Mouse (Mus musculus) myocyte (in vitro differentiated cells): ENCODE data around the gene Cyp3a13. TPM values are rescaled to one million over a fixed set of nuclear protein-coding genes. Genes with fewer than 3 reads are reported as not detected.
"Not testable (repeated sequence)": the region's sequence is repeated elsewhere in the genome, so short reads cannot be mapped to it uniquely, and the experiment has no call there.

Source experiments
- H3K27me3 ChIP-seq: one replicate; pipeline ENCODE4 v1.6.1; 2011; ENCODE audit not compliant: control insufficient read depth, insufficient read depth, insufficient read length
- H3K36me3 ChIP-seq: one replicate; pipeline ENCODE4 v1.6.1; 2011; ENCODE audit not compliant: control insufficient read depth, insufficient read depth
- H3K4me2 ChIP-seq: one replicate; pipeline ENCODE4 v1.6.1; 2011; ENCODE audit warnings: low read depth, control low read depth
- H3K4me3 ChIP-seq: one replicate; pipeline ENCODE4 v1.5.1; 2011; ENCODE audit warnings: mild to moderate bottlenecking, control low read depth, moderate library complexity
- H3K79me2 ChIP-seq: one replicate; pipeline ENCODE4 v1.6.1; 2011; ENCODE audit not compliant: control insufficient read depth, insufficient read depth
- H3ac ChIP-seq: one replicate; pipeline ENCODE4 v1.6.1; 2011; ENCODE audit not compliant: control insufficient read depth, insufficient read length
- CEBPB ChIP-seq: IDR thresholded peaks from 2 replicates; pipeline ENCODE4 v1.6.1; 2011; ENCODE audit warnings: mild to moderate bottlenecking, moderate library complexity; ENCODE audit not compliant: poor library complexity, insufficient read depth, severe bottlenecking
- E2F4 ChIP-seq: IDR thresholded peaks from one replicate; pipeline ENCODE4 v1.6.1; 2011; ENCODE audit warnings: mild to moderate bottlenecking, control low read depth, moderate library complexity; ENCODE audit not compliant: insufficient read depth
- MAX ChIP-seq: IDR thresholded peaks from one replicate; pipeline ENCODE4 v1.6.1; 2011; ENCODE audit warnings: low read depth, mild to moderate bottlenecking, control low read depth
- MYOD1 ChIP-seq, 3 experiments: IDR thresholded peaks; one replicate each; pipeline ENCODE4 v1.6.1; 2011; ENCODE audit warnings: control low read depth in 2 of 3, low read depth in 2 of 3, mild to moderate bottlenecking in 2 of 3, moderate library complexity in 1 of 3; ENCODE audit not compliant: insufficient read length in 2 of 3, control insufficient read depth in 1 of 3
- MYOG ChIP-seq, 3 experiments: IDR thresholded peaks; one replicate each; pipeline ENCODE4 v1.6.1; 2011; ENCODE audit warnings: control low read depth in 2 of 3, low read depth in 2 of 3, mild to moderate bottlenecking in 2 of 3; ENCODE audit not compliant: insufficient read length in 2 of 3, control insufficient read depth in 1 of 3, insufficient read depth in 1 of 3
- POLR2A ChIP-seq: IDR thresholded peaks from one replicate; pipeline ENCODE4 v1.6.1; 2011; ENCODE audit warnings: low read depth, mild to moderate bottlenecking, control low read depth, moderate library complexity; ENCODE audit not compliant: insufficient read length
- POLR2AphosphoS2 ChIP-seq: IDR thresholded peaks from one replicate; pipeline ENCODE4 v1.6.1; 2011; ENCODE audit warnings: low read depth, control low read depth; ENCODE audit not compliant: insufficient read length
- REST ChIP-seq: IDR thresholded peaks from one replicate; pipeline ENCODE4 v1.6.1; 2011; ENCODE audit warnings: mild to moderate bottlenecking, control low read depth, moderate library complexity; ENCODE audit not compliant: insufficient read depth, insufficient read length
- SRF ChIP-seq: IDR thresholded peaks from one replicate; pipeline ENCODE4 v1.6.1; 2011; ENCODE audit warnings: low read depth; ENCODE audit not compliant: control insufficient read depth, insufficient read length
- TCF12 ChIP-seq: IDR thresholded peaks from one replicate; pipeline ENCODE4 v1.6.1; 2011; ENCODE audit warnings: mild to moderate bottlenecking, control low read depth; ENCODE audit not compliant: poor library complexity, insufficient read depth, severe bottlenecking
- TCF3 ChIP-seq: IDR thresholded peaks from one replicate; pipeline ENCODE4 v1.6.1; 2011; ENCODE audit warnings: low read depth, control low read depth; ENCODE audit not compliant: insufficient read length
- USF1 ChIP-seq: IDR thresholded peaks from one replicate; pipeline ENCODE4 v1.6.1; 2011; ENCODE audit warnings: low read depth, mild to moderate bottlenecking, control low read depth, moderate library complexity
- polyA plus RNA-seq: library from polyadenylated mRNA; unstranded; fragments of >200 nt; fragmentation: generic; extraction: Trizol; gene quantifications from one replicate; pipeline ENCODE4 v1.2.1, GENCODE M21; 2012; ENCODE audit warnings: missing spikeins

Cyp3a13 gene
- polyA plus RNA-seq, 1 experiment = 0.01 TPM

DNA sequence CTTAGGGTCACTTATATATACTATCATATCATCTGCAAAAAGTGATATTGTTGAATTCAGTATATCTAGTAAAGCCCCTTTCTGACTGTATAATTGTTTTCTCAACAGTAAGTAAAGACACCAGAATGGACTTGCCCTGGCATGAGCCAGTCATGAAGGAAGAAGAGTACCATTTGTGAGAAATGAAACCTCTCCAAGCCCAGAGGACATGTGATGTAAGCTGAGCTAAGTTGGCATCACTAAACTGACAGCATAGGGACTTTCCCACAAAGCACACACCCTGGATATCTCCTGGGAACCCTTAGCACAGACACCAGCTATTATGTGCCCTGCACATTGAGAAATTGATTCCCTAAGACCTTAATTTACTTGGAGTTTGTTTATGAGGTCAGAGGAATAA lies 25.9 kb upstream of the Cyp3a13 start:
- TF ChIP-seq MYOD1 (IDR thresholded peaks at IDR 0.05; ENCODE audit: control insufficient read depth in 1 of 3, insufficient read length in 2 of 3, low read depth in 2 of 3) (no peak), CEBPB (no peak), POLR2A (no peak), MYOG (IDR thresholded peaks at IDR 0.05; ENCODE audit: control insufficient read depth in 1 of 3, insufficient read depth in 1 of 3, insufficient read length in 2 of 3, low read depth in 2 of 3) (no peak), POLR2AphosphoS2 (no peak), MAX (no peak), REST (no peak), TCF3 (no peak), E2F4 (no peak), USF1 (no peak), SRF (no peak), TCF12 (no peak)
- Histone ChIP-seq H3K27me3 (no peaks in the 10 kb centered on the region), H3K79me2 (no peaks in the 10 kb centered on the region)

GRCm38 (mm10) chr5:137943133-137943532 lies 21.7 kb upstream of the Cyp3a13 start:
- H3K4me3 ChIP-seq = no peak overlapping the region
- no peak for TF ChIP-seq MYOD1 (IDR thresholded peaks at IDR 0.05; ENCODE audit: control insufficient read depth in 1 of 3, insufficient read length in 2 of 3, low read depth in 2 of 3)
- TF ChIP-seq POLR2AphosphoS2 = no peak
- TF ChIP-seq MAX = no peak
- no peak for TF ChIP-seq USF1
- TF ChIP-seq REST = no peak
- TF ChIP-seq TCF12 = no peak
- no peaks in the 10 kb centered on the region for H3K36me3 ChIP-seq
- H3K27me3 ChIP-seq = no peaks in the 10 kb centered on the region
- H3ac ChIP-seq = no peak overlapping the region
- no peak overlapping the region for H3K4me2 ChIP-seq
- no peaks in the 10 kb centered on the region for H3K79me2 ChIP-seq

More for the DNA sequence above, 25.9 kb upstream of the Cyp3a13 start:
- H3K4me3 ChIP-seq = no peak overlapping the region
- no peak overlapping the region for H3ac ChIP-seq
- H3K4me2 ChIP-seq = no peak overlapping the region
- H3K36me3 ChIP-seq = no peaks in the 10 kb centered on the region

GRCm38 (mm10) chr5:137940948-137941347 lies 19.5 kb upstream of the Cyp3a13 start:
- no peak overlapping the region for H3K4me3 ChIP-seq
- no peak overlapping the region for H3ac ChIP-seq
- no peaks in the 10 kb centered on the region for H3K79me2 ChIP-seq
- H3K4me2 ChIP-seq = no peak overlapping the region
- H3K36me3 ChIP-seq = no peaks in the 10 kb centered on the region
- no peaks in the 10 kb centered on the region for H3K27me3 ChIP-seq
- TF ChIP-seq CEBPB = no peak
- TF ChIP-seq TCF3 = no peak
- TF ChIP-seq E2F4 = no peak
- TF ChIP-seq POLR2A = no peak
- TF ChIP-seq MYOG (IDR thresholded peaks at IDR 0.05; ENCODE audit: control insufficient read depth in 1 of 3, insufficient read depth in 1 of 3, insufficient read length in 2 of 3, low read depth in 2 of 3) = no peak
- TF ChIP-seq POLR2AphosphoS2 = no peak
- no peak for TF ChIP-seq REST
- TF ChIP-seq MAX = no peak
- TF ChIP-seq USF1 = no peak
- no peak for TF ChIP-seq TCF12
- TF ChIP-seq SRF = no peak
- no peak for TF ChIP-seq MYOD1 (IDR thresholded peaks at IDR 0.05; ENCODE audit: control insufficient read depth in 1 of 3, insufficient read length in 2 of 3, low read depth in 2 of 3)

DNA sequence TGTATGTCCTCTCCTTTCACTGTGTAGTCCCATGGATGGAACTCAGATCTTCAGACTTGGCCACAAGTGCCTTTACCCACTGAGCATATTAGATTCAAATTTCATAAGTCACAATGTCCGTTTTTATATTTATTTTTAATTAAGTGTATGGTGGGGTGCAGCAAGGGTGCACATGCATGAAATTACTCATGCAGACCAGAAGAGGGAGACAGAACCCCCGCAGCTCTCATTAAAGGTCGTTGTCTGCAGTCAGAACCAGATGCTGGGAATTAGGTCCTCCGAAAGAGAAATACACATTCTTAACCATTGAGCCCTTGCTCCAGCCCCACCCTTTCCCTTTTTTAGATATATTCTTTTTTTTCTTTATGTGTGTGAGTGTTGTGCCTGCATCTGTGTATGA lies 15.8 kb upstream of the Cyp3a13 start:
- Histone ChIP-seq H3K27me3 (no peaks in the 10 kb centered on the region), H3K4me2 (no peak overlapping the region), H3ac (no peak overlapping the region), H3K36me3 (no peaks in the 10 kb centered on the region), H3K4me3 (no peak overlapping the region), H3K79me2 (no peaks in the 10 kb centered on the region)
- TF ChIP-seq POLR2AphosphoS2 = no peak
- no peak for TF ChIP-seq TCF3
- no peak for TF ChIP-seq MYOD1 (IDR thresholded peaks at IDR 0.05; ENCODE audit: control insufficient read depth in 1 of 3, insufficient read length in 2 of 3, low read depth in 2 of 3)
- TF ChIP-seq POLR2A = no peak
- no peak for TF ChIP-seq MYOG (IDR thresholded peaks at IDR 0.05; ENCODE audit: control insufficient read depth in 1 of 3, insufficient read depth in 1 of 3, insufficient read length in 2 of 3, low read depth in 2 of 3)
- no peak for TF ChIP-seq E2F4
- TF ChIP-seq USF1 = no peak
- TF ChIP-seq MAX = no peak
- no peak for TF ChIP-seq TCF12
- TF ChIP-seq SRF = no peak
- TF ChIP-seq CEBPB = no peak
- no peak for TF ChIP-seq REST

- no peaks in the 10 kb centered on the region for H3K27me3 ChIP-seq
- TF ChIP-seq TCF3 (no peak), POLR2AphosphoS2 (no peak), CEBPB (no peak), E2F4 (no peak), USF1 (no peak), REST (no peak), MYOG (IDR thresholded peaks at IDR 0.05; ENCODE audit: control insufficient read depth in 1 of 3, insufficient read depth in 1 of 3, insufficient read length in 2 of 3, low read depth in 2 of 3) (no peak), MYOD1 (IDR thresholded peaks at IDR 0.05; ENCODE audit: control insufficient read depth in 1 of 3, insufficient read length in 2 of 3, low read depth in 2 of 3) (no peak), POLR2A (no peak), SRF (no peak), MAX (no peak), TCF12 (no peak)
- no peak overlapping the region for H3K4me3 ChIP-seq
- no peaks in the 10 kb centered on the region for H3K36me3 ChIP-seq
- no peaks in the 10 kb centered on the region for H3K79me2 ChIP-seq
- H3K4me2 ChIP-seq = no peak overlapping the region
- H3ac ChIP-seq = no peak overlapping the region
These were observed 15.1 kb upstream of the Cyp3a13 start for GRCm38 (mm10) chr5:137936486-137936885.

GRCm38 (mm10) chr5:137933934-137934333 lies 12.5 kb upstream of the Cyp3a13 start:
- not testable (repeated sequence) for H3K4me2 ChIP-seq, H3K36me3 ChIP-seq, H3K4me3 ChIP-seq, H3ac ChIP-seq, H3K79me2 ChIP-seq, H3K27me3 ChIP-seq
